Mouse (Mus musculus): ENCODE data around the gene Ltbp2.

GRCm38 (mm10) chr12:84904399-84904798, 28.1 kb upstream of the Ltbp2 start:
- TF ChIP-seq POLR2A (IDR thresholded peaks at IDR 0.05; ENCODE audit: borderline replicate concordance, extremely low read depth, low read depth, low read length) (no peak), CTCF (IDR thresholded peaks at IDR 0.05; ENCODE audit: insufficient read depth, low read length) (no peak)

Data from lung, adult 2 months (tissue).